Mouse (Mus musculus): ENCODE measurements around the gene Csgalnact2. TPM values are rescaled to one million over a fixed set of nuclear protein-coding genes. Genes with fewer than 3 reads are reported as not detected.

The Csgalnact2 gene
- total RNA-seq, 2 experiments from 2014 or later: 34.2 to 71.7 TPM

- no peak for ATAC-seq (replicated peaks; ENCODE audit: low FRiP score, low TSS enrichment, poor library complexity, severe bottlenecking)
Observed at GRCm38 (mm10) chr6:118079292-118079691, 59.6 kb downstream of the Csgalnact2 start.

- ATAC-seq (replicated peaks; ENCODE audit: low FRiP score, low TSS enrichment, poor library complexity, severe bottlenecking): no peak
Observed at GRCm38 (mm10) chr6:118078751-118079150, 60.2 kb downstream of the Csgalnact2 start.

DNA sequence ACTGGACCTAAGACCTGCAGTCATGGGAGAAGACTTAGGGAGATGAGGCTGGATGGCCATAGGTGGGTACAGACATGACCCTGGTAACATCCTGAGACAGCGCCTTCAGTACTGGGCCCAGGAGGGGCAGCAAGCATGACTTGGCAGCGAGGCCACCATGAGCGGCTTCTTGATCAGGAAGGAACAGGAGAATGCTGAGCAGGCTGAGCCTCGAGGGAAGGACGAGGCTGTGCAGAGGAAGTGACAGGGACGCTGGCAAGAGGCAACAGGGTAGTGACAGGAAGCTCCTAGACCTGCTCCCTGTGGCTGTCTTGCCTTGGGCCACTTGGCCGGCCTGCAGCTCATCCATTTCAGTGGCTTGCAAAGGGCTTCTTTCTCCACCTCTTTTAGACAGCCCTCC, 61.5 kb downstream of the Csgalnact2 start:
- no peak for ATAC-seq (replicated peaks; ENCODE audit: low FRiP score, low TSS enrichment, poor library complexity, severe bottlenecking)

DNA sequence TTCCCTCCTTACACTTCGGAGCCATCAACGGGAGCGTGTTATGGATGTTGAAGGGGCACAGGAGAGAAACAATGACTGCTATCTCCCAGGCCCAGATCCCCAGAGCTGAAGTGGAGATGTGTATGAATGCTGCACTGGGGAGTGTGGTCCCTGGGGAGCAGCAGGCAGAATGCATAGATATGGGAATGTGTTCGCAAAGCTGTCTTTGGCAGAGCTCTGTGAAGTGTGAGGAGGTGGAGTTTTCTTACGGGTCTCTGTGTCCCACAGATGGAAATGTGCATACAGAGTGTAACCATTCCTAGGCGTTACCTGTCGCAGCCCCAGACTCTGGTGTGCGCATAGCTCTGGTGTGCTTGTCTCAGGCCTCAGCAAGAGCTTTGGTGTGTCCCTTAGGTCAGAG, 62.2 kb downstream of the Csgalnact2 start:
- ATAC-seq (replicated peaks; ENCODE audit: low FRiP score, low TSS enrichment, poor library complexity, severe bottlenecking): no peak

DNA sequence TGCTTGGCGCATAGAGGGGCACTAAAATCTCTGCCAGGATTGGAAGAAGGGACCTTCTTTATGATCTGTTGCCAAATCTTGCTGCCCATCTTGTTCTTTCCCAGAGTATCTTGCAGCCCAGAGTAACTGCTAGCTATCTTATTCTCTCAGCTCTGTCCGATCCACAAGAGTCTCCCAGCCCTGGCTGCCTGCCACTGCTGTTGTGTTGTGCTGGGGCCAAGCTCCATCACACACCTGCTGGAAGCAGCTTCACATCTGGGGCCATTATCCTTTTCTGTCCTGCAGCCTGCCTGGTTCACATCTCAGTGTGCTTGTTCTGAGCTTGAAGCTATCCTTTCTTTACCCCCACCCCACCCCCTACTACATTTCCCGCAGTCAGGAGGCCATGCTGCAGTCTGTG, 62.7 kb downstream of the Csgalnact2 start:
- no peak for ATAC-seq (replicated peaks; ENCODE audit: low FRiP score, low TSS enrichment, poor library complexity, severe bottlenecking)

DNA sequence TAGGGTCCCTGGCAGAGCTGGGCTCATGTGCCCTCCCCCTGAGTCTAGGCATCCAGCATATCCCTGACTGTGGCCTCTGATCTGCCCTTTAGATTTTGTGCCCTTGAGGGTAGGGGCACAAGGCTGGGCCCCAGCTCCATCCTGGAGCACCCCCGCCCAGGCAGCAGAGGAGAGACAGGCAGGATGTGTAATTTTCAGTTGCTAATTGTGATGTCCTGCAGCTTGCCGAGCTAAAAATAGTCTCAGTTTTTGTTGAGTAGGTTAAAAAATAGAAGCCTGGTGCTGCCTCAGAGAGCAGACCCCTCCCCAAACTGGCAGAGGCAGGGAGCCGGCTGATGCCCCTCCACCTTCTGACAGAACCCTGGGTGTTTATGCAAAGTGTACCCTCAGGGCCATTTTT, 64.8 kb downstream of the Csgalnact2 start:
- no peak for ATAC-seq (replicated peaks; ENCODE audit: low FRiP score, low TSS enrichment, poor library complexity, severe bottlenecking)

DNA sequence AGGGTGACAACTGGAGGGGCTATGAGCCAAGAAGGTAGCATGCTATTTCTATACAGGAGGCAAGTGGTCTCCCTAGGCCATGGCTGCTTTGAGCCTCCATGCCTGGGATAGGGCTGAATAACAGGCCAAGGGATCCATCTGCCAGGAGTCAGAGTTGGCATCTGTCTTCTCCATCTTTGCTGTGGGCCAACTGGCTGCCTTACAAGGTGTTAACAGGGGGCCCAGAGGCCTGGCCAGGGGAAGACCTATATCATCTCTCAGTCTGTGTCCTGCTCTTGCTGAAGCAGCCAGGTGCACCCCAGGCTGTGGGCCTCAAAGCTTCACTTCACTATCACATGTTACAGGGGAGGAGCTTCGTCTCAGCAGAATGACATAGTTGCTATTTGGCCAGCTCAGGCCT, 66.8 kb downstream of the Csgalnact2 start:
- ATAC-seq (replicated peaks; ENCODE audit: low FRiP score, low TSS enrichment, poor library complexity, severe bottlenecking): no peak

DNA sequence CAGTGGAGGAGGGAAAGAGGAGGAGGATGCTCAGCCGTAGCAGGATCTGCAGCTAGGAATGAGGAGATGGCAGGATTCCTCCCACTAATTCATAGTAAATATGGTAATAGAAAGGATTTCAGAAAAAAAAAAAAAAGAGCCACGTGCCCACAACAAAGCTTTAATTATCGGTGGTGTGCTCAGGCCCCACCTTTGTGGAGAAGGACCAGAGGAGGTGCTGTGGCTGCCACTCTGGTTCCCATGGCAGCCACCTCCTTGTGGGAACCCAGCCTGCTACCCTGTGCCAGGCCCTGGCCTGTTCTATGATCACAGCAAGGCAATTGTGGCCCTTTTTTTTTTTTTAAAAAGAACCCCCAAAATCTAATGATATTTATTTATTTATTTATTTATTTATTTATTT, 67.5 kb downstream of the Csgalnact2 start:
- ATAC-seq (replicated peaks; ENCODE audit: low FRiP score, low TSS enrichment, poor library complexity, severe bottlenecking): no peak

DNA sequence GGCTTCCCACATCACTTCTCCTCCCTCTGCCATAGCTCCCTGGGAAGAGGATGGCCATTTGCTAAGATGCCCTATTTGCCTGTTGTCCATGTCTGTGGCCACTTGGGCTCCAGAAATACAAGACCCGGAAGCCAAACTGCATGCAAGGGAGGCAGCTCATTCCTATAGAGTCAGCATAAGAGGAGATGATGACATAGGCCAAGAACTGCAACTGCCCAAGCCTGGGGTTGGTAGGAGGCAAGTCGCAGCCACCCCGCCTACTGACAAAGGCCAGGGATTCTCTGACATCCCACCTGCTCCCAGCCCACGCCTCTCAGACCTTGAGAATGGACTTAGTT, 68.0 kb downstream of the Csgalnact2 start:
- ATAC-seq (replicated peaks; ENCODE audit: low FRiP score, low TSS enrichment, poor library complexity, severe bottlenecking): no peak

- no peak for ATAC-seq (replicated peaks; ENCODE audit: low FRiP score, low TSS enrichment, poor library complexity, severe bottlenecking)
Observed at GRCm38 (mm10) chr6:118070321-118071012, 68.5 kb downstream of the Csgalnact2 start.

DNA sequence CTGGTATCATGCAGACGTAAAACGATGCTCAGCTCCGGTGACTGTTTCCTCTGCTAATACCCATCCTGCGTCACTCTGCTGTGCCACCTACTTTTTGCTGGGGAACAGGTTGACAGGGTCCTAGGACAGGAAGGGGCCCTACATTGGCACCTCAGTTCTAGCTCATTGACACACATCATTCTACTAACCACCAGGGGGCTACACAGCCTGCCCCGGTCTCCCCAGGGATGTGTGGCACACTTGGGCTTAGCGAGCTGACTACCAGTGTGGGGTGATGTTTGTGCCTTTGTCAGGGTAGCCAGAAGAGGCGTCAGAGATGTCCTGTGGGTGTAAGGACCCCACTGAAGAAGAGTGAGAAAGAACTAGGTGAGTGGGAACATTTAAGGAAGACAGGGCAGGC, 71.2 kb downstream of the Csgalnact2 start:
- no peak for ATAC-seq (replicated peaks; ENCODE audit: low FRiP score, low TSS enrichment, poor library complexity, severe bottlenecking)

GRCm38 (mm10) chr6:118066199-118067081, 72.5 kb downstream of the Csgalnact2 start:
- ATAC-seq (replicated peaks; ENCODE audit: low FRiP score, low TSS enrichment, poor library complexity, severe bottlenecking): peak; percentile 42

DNA sequence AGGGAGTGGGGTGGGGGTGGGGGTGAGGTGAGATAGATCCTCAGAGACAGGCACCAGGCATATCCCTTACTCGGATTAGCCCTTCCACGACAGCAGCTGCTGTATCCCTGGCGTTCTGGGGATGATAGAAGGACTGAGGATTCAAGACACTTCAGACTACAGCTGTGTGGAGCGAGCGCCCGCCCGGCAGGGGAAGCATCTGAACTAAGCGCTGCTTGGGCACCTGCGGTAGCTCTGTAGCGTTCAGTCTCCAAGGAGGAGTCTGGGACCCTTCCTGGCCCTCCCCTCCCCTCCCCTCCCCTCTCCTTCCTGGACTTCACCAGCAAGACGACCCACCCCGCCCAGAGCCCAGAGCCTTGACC, 73.1 kb downstream of the Csgalnact2 start:
- no peak for ATAC-seq (replicated peaks; ENCODE audit: low FRiP score, low TSS enrichment, poor library complexity, severe bottlenecking)

DNA sequence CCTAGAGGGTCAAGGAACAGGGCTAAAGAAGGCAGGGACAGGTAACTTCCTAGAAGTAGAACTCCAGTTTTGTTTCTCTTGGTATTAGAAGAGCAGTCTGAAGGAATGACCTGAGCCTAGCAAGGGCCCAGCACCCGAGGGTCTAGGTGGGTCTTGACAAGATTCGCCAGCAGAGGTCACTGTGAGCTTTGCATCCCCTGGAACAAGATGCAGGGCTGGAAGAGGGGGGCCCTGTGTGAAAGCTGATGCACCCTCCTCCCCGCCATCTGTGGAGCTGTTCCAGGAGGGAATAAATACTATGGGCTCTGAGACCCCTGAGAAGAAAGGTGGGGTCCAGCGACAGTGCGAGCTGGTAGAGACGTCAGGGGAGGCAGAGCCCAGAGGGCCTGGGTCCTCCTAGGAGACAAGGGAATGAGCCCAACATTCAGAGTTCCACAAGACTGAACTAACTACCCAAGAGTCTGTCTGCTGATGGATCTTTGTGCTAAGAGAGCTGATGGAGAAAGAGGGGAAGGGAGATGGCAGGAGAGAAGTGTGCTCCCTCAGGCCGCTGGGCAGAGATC, 73.9 kb downstream of the Csgalnact2 start:
- ATAC-seq (replicated peaks; ENCODE audit: low FRiP score, low TSS enrichment, poor library complexity, severe bottlenecking): no peak

DNA sequence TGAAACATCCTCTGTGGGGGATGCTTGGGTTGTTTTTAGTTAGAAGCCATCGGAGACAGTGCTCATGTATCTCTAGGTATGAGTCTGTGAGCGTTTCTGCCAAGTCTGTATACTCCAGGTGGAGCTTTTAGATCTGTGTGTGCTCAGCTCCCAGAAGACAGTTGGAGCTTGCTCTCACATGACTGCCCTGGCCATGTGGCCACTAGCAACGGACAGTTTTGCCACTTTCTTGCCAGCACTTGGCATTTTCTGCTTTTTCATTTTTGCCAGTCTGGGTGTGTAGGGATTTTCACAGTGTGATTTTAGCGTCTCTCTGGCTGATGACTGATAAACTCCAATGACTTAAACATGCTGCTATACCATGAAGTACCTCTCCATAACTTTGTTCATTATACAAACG, 75.7 kb downstream of the Csgalnact2 start:
- ATAC-seq (replicated peaks; ENCODE audit: low FRiP score, low TSS enrichment, poor library complexity, severe bottlenecking): no peak

GRCm38 (mm10) chr6:118061266-118061665, 77.7 kb downstream of the Csgalnact2 start:
- ATAC-seq (replicated peaks; ENCODE audit: low FRiP score, low TSS enrichment, poor library complexity, severe bottlenecking): no peak

Other genes starting within 250 kb of the Csgalnact2 start
- gene Hnrnpf, start 238.8 kb downstream of the Csgalnact2 start, total RNA-seq (2014; fragmentation: Nextera tagmentation): 700 and 784 TPM in 2 replicates
- gene Hnrnpf, start 238.8 kb downstream of the Csgalnact2 start, total RNA-seq (2017): 1,626 and 1,721 TPM in 2 replicates
- gene Fxyd4, start 201.4 kb downstream of the Csgalnact2 start, total RNA-seq (2014; fragmentation: Nextera tagmentation): not detected in 2 replicates
- not detected in 2 replicates for gene Fxyd4, start 201.4 kb downstream of the Csgalnact2 start, total RNA-seq (2017)
- 0.15 TPM in 1 of 2 replicates, not detected in the other for gene Rasgef1a, start 127.7 kb downstream of the Csgalnact2 start, total RNA-seq (2014; fragmentation: Nextera tagmentation)
- gene Rasgef1a, start 127.7 kb downstream of the Csgalnact2 start, total RNA-seq (2017): not detected in 2 replicates
- not detected in 2 replicates for gene Ret, start 58.6 kb upstream of the Csgalnact2 start, total RNA-seq (2014; fragmentation: Nextera tagmentation)
- gene Ret, start 58.6 kb upstream of the Csgalnact2 start, total RNA-seq (2017): not detected in 2 replicates